Mouse (Mus musculus): ENCODE data around the gene Zpbp2.

The Zpbp2 gene

GRCm38 (mm10) chr11:98560942-98561341 lies 10.0 kb downstream of the Zpbp2 start:
- no peak for DNase-seq

GRCm38 (mm10) chr11:98563025-98563424 lies 12.1 kb downstream of the Zpbp2 start:
- no peak for DNase-seq

GRCm38 (mm10) chr11:98563921-98564414 lies 13.1 kb downstream of the Zpbp2 start:
- no peak for DNase-seq

- DNase-seq: peak; percentile 71
These were observed 17.4 kb downstream of the Zpbp2 start for GRCm38 (mm10) chr11:98568326-98568725.

GRCm38 (mm10) chr11:98569461-98569860 lies 18.6 kb downstream of the Zpbp2 start:
- DNase-seq: no peak

- no peak for DNase-seq
These were observed 26.9 kb downstream of the Zpbp2 start for GRCm38 (mm10) chr11:98577776-98578175.

- no peak for DNase-seq
These were observed 29.6 kb downstream of the Zpbp2 start for GRCm38 (mm10) chr11:98580301-98581121.

GRCm38 (mm10) chr11:98581286-98582029 lies 30.6 kb downstream of the Zpbp2 start:
- DNase-seq: no peak

- no peak for DNase-seq
These were observed 31.1 kb downstream of the Zpbp2 start for GRCm38 (mm10) chr11:98582030-98582388.

- no peak for DNase-seq
These were observed 31.8 kb downstream of the Zpbp2 start for GRCm38 (mm10) chr11:98582551-98583264.

- DNase-seq: no peak
These were observed 32.3 kb downstream of the Zpbp2 start for GRCm38 (mm10) chr11:98583265-98583552.

- peak; percentile 42 for DNase-seq
These were observed 32.7 kb downstream of the Zpbp2 start for GRCm38 (mm10) chr11:98583571-98583970.

GRCm38 (mm10) chr11:98584146-98584545 lies 33.2 kb downstream of the Zpbp2 start:
- DNase-seq: no peak

- no peak for DNase-seq
These were observed 33.8 kb downstream of the Zpbp2 start for GRCm38 (mm10) chr11:98584629-98585177.

- no peak for DNase-seq
These were observed 35.4 kb downstream of the Zpbp2 start for GRCm38 (mm10) chr11:98586087-98586891.

GRCm38 (mm10) chr11:98586892-98587563 lies 36.1 kb downstream of the Zpbp2 start, which contains the start of gene Ormdl3:
Gene Ormdl3, minus strand, starts transcription at chr11:98587368.
- peak; percentile 99 for DNase-seq

- DNase-seq: peak; percentile 40
These were observed 37.0 kb downstream of the Zpbp2 start for GRCm38 (mm10) chr11:98587684-98588546.

- DNase-seq: no peak
These were observed 38.0 kb downstream of the Zpbp2 start for GRCm38 (mm10) chr11:98588833-98589281.

GRCm38 (mm10) chr11:98589306-98589705 lies 38.4 kb downstream of the Zpbp2 start:
- no peak for DNase-seq
